Mouse (Mus musculus) forebrain, embryonic 16.5 days (tissue): ENCODE results near the gene Rbm7. TPM values are rescaled to one million over a fixed set of nuclear protein-coding genes. Genes with fewer than 3 reads are reported as not detected.
"Not testable (repeated sequence)": the region's sequence is repeated elsewhere in the genome, so short reads cannot be mapped to it uniquely, and the experiment has no call there.

Source experiments
- ATAC-seq: fragments of 200-750 bp; cut with Nextera tagmentation; 2 replicates; pipeline ENCODE4 v1.8.0; 2017; ENCODE audit warnings: mild to moderate bottlenecking, moderate library complexity
- H3K27ac ChIP-seq: fragments of 300-500 bp; sonication (generic); 2 replicates; pipeline ENCODE4 v1.5.1; 2014; ENCODE audit warnings: low read length, control low read depth
- H3K27me3 ChIP-seq: fragments of 300-500 bp; sonication (generic); replicated peaks from 2 replicates; pipeline ENCODE4 v1.6.1; 2014; ENCODE audit warnings: low read length; ENCODE audit not compliant: control insufficient read depth, insufficient read depth
- H3K36me3 ChIP-seq: fragments of 300-500 bp; sonication (generic); 2 replicates; pipeline ENCODE4 v1.6.1; 2014; ENCODE audit not compliant: control insufficient read depth, insufficient read depth
- H3K4me1 ChIP-seq: fragments of 300-500 bp; sonication (generic); replicated peaks from 2 replicates; pipeline ENCODE4 v1.6.1; 2014; ENCODE audit warnings: low read length; ENCODE audit not compliant: control insufficient read depth, insufficient read depth
- H3K4me2 ChIP-seq: fragments of 300-500 bp; sonication (generic); 2 replicates; pipeline ENCODE4 v1.6.1; 2014; ENCODE audit warnings: mild to moderate bottlenecking, low read length, control low read depth
- H3K4me3 ChIP-seq: fragments of 300-500 bp; sonication (generic); replicated peaks from 2 replicates; pipeline ENCODE4 v1.5.1; 2014; ENCODE audit warnings: mild to moderate bottlenecking, low read length, control low read depth
- H3K9ac ChIP-seq: fragments of 300-500 bp; sonication (generic); replicated peaks from 2 replicates; pipeline ENCODE4 v1.6.1; 2014; ENCODE audit warnings: low read depth, low read length, control low read depth
- H3K9me3 ChIP-seq: fragments of 300-500 bp; sonication (generic); 2 replicates; pipeline ENCODE4 v1.6.1; 2016; ENCODE audit warnings: low read length; ENCODE audit not compliant: control insufficient read depth
- WGBS: fragments of 180-500 bp; shearing (Covaris S2); extraction: QIAGEN DNeasy Blood & Tissue Kit; methylation state at CpG from one replicate; pipeline ENCODE4 v1.1.7; 2014; 5-methylcytosine and 5-hydroxymethylcytosine counted together
- polyA plus RNA-seq: library from polyadenylated mRNA; unstranded; fragments of >200 nt; fragmentation: Nextera tagmentation; extraction: Ambion mirVana; gene quantifications from 2 replicates; pipeline ENCODE4 v1.2.1, GENCODE M21; 2015

The Rbm7 gene
- polyA plus RNA-seq, 1 experiment from 2014 or later, result 95.5 TPM

DNA sequence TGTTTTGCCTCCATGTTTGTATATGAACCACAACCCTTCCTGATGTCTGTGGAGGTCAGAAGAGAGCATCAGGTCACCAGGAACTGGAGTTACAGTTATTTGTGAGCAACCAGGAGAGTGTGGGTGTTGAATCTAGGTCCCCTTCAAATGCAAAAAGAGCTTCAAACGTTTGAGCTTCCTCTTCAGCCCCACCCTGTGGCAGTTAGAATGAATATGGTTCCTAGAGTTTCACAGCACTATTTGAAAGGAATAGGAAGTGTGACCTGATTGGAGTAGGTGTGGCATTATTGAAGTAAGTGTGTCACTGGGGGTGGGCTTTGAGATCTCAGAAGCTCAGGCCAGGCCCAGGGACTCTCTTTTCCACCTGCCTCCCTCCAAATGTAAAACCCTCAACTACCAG is 30.5 kb upstream of the Rbm7 start:
- H3K27ac ChIP-seq, result no peak overlapping the region

DNA sequence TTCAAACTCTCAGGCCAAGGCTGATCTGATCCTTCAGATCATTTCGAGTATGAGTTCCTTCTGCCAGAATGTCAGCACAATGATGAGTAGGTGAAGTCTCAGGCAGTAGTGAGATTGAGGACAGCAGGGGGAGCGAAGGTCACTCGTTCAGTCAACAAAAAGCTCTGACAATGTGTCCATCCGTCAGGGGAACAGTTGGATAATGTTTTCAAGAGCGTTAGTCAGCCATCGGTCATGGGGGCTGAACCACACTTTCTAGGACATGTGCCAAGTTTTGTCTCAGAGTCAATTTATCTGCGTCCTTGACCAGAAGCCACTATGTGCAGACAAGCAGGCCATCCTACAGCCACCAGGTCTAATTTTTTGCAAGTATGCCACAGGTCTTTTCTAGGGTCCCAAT is 25.3 kb upstream of the Rbm7 start:
- not testable (repeated sequence) for H3K4me2 ChIP-seq, ATAC-seq
- WGBS, result no CpG with 5 or more reads among the region's 7 CpGs

More for the DNA sequence above, 30.5 kb upstream of the Rbm7 start:
- no peak overlapping the region for H3K4me3 ChIP-seq
- no peak overlapping the region for H3K9ac ChIP-seq
- H3K4me2 ChIP-seq, result no peak overlapping the region
- no peaks in the 10 kb centered on the region for H3K9me3 ChIP-seq
- 6% methylated on average over 1 of the region's 1 CpGs for WGBS
- no peaks in the 10 kb centered on the region for H3K36me3 ChIP-seq
- no peaks in the 10 kb centered on the region for H3K4me1 ChIP-seq
- no peak for ATAC-seq
- no peaks in the 10 kb centered on the region for H3K27me3 ChIP-seq

DNA sequence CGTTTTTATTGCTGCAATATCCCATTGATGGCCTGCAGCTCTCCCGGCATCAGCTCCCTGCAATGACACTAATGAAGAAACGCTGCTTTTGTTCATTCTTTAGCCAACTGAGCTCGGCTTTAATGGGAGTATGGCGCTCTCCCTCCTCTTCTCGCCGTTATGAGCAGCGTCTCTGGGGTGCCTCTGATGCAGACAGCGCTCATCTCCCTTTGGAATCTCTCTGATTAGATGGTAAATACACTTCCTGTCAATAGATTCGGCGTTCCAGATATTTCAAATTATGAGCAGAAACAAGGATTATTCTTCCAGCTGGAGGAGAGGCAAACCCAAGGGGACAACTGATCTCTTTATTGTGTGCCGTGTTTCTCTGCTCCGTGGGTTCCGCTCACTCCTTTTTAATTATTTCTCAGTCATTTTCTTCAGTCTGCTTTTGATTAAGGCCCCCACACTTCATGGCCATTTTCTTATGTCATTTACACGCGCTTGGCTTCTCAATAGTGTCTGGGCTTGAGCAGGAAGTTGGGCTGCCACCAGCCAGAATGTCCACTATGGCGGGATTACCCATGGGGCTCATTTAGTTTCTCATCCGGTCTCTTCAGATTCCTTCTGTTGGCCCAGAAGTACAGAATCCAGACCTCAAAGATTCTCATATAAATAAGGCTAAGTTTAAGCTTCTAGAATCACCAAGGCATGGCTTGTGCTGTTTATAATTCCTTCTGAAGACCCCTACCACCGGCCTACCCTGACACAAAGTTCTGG is 22.5 kb upstream of the Rbm7 start:
- no peaks in the 10 kb centered on the region for H3K36me3 ChIP-seq
- 18% methylated on average over 19 of the region's 19 CpGs for WGBS
- H3K4me3 ChIP-seq, result peak overlapping the region; percentile 30
- H3K9me3 ChIP-seq, result no peaks in the 10 kb centered on the region
- peaks cover 12% of the 10 kb centered on the region for H3K4me1 ChIP-seq
- peak overlapping the region; percentile 85 for H3K27ac ChIP-seq
- peak; percentile 85 for ATAC-seq
- H3K9ac ChIP-seq, result peak overlapping the region; percentile 58
- H3K27me3 ChIP-seq, result no peaks in the 10 kb centered on the region
- peak overlapping the region; percentile 53 for H3K4me2 ChIP-seq

More for the DNA sequence above, 25.3 kb upstream of the Rbm7 start:
- peaks cover 12% of the 10 kb centered on the region for H3K4me1 ChIP-seq
- not testable (repeated sequence) for H3K27ac ChIP-seq, H3K9me3 ChIP-seq, H3K27me3 ChIP-seq, H3K9ac ChIP-seq, H3K36me3 ChIP-seq, H3K4me3 ChIP-seq

DNA sequence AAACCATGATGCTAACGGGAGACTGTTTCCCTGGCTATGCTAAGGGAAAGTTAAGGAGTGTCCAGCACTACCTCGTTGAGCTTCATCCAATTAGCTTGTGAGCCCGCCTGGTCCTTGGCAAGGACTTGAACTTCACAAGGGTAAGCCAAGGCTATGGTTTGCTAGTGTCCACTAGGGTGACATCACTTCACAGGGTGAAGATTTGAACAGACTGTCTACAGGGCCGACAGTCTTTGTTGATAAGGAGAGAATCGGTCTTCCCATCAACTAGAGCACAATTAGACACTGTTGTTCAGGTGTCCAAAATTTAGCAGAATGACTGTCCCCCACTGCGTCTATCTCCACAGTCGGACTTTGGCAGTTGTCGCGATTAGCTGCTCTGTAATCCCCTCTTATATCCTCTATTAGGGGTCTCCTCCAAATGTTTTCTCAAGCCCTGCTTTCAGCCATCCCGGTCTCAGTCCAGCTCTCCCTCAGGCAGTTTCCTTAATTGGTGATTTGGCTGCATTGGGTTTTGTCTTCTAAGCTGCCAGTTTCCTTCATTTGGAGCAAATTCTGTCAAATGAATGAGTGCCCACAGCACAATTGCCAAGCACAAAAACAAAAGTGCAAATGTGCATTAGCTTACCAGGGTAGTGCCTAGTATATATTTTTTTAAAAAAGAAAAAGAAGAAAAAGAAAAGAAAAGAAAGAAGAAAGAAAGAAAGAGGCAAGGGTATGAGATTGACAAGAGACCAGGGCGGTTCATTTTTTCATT is 21.7 kb upstream of the Rbm7 start:
- Histone ChIP-seq H3K36me3 (no peaks in the 10 kb centered on the region), H3K27ac (peak overlapping the region; percentile 85), H3K9ac (peak overlapping the region; percentile 58), H3K9me3 (no peaks in the 10 kb centered on the region), H3K4me3 (peak overlapping the region; percentile 30), H3K4me2 (peak overlapping the region; percentile 53), H3K4me1 (peaks cover 12% of the 10 kb centered on the region), H3K27me3 (no peaks in the 10 kb centered on the region)
- WGBS, result 11% methylated on average over 11 of the region's 11 CpGs
- peak; percentile 92 for ATAC-seq

DNA sequence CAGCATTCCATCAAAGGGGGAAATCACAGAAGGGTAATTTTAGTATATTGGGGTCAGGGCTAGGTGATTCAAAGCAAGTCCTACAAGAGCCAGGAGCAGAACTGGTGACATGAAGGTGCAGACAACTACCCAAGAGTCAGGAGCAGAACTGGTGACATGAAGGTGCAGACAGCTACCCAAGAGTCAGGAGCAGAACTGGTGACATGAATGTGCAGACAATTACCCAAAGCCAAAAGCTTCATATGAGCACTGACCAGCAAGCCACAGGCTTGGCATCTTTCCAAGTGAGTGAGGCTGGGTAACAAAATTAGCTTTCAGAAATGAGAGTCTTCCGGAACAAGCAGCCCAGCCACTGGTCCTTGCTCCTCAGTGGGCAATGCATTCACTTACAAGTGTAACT is 20.2 kb upstream of the Rbm7 start:
- WGBS, result 53% methylated on average over 1 of the region's 1 CpGs
- Histone ChIP-seq H3K27ac (no peak overlapping the region), H3K4me3 (no peak overlapping the region), H3K9ac (no peak overlapping the region), H3K4me2 (no peak overlapping the region), H3K27me3 (no peaks in the 10 kb centered on the region), H3K36me3 (no peaks in the 10 kb centered on the region), H3K4me1 (peaks cover 12% of the 10 kb centered on the region), H3K9me3 (no peaks in the 10 kb centered on the region)
- ATAC-seq, result no peak

DNA sequence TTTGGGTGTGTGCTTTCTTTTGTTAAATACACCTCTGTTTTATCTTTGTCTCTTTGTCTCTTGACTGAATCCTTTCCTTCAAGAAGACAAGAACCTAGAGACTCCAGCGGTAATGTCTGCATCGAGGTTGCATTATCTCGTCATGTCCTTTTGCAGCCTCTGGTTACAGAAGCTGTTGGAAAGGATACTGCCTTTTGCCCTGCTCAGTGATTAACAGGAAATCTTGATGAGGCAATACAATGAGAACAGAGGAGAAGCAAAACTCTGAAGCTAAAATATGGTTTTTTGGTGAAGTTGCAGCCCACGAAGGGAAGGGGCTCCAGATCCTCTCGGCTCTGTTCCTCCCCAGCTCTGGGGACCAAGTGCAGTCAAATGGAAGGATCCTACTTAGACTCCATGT is 15.0 kb upstream of the Rbm7 start:
- Histone ChIP-seq H3K4me2 (no peak overlapping the region), H3K27ac (no peak overlapping the region), H3K9ac (no peak overlapping the region), H3K4me3 (no peak overlapping the region), H3K4me1 (0 out of 2 replicates have a peak, but pooled peaks cover 3% of the 10 kb centered on the region), H3K9me3 (no peaks in the 10 kb centered on the region), H3K27me3 (no peaks in the 10 kb centered on the region), H3K36me3 (no peaks in the 10 kb centered on the region)
- ATAC-seq, result no peak
- 81% methylated on average over 5 of the region's 5 CpGs for WGBS

DNA sequence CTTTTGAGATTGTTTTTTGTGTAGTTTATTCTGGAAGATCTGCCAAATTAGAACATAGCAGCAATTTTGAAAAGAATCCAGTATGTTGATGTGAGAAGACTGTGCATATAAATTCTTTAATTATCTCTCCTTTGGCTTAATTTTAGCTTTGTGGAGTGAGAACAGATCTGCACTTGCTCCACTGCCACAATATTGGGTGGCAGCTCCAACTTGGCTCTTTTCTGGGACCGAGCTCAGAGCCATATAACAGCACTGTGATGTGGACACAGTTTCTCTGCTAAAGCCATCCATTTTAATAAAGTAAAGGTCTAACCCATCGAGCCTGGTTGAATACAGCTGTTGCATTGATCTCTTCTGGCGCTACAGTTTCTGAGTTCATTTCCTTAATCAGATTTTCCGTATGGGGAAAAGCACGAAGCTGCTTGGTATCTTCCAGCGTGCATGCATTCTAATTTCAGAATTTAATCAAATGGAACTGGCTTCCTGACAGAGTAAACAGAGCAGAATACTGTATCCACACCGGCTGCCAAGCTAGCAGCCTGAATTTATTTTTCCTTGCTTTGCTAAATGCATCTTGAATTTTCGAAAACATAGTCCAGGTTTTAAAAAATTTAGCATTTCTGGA is 9.8 kb upstream of the Rbm7 start:
- 0 out of 2 replicates have a peak, but pooled peaks cover 7% of the 10 kb centered on the region for H3K4me1 ChIP-seq
- H3K4me2 ChIP-seq, result 0 out of 2 replicates have a peak overlapping the region, but pooled peaks have one; percentile 1
- no peak overlapping the region for H3K9ac ChIP-seq
- H3K27ac ChIP-seq, result peak overlapping the region; percentile 60
- WGBS, result 54% methylated on average over 8 of the region's 8 CpGs
- H3K4me3 ChIP-seq, result no peak overlapping the region
- H3K27me3 ChIP-seq, result no peaks in the 10 kb centered on the region
- no peaks in the 10 kb centered on the region for H3K36me3 ChIP-seq
- peak; percentile 72 for ATAC-seq
- no peaks in the 10 kb centered on the region for H3K9me3 ChIP-seq

DNA sequence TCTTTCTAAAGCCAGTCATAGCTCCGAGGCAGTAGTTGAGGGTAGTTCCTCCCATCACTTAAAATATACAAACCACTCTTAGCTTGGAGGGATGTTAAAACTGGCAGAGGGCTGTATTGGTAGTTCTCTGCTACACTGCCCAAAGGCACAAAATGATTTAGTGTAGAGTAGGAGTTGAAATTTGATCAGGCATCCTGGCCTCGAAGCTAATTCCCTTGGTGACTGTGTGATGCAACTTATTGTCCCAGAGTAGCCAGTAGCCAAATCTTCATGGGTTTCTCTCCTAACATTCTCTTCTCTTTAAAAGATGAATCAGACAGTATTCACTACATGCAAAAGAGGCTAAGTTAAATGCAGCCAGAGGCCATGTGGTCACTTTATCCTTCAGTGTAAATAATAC is 7.9 kb upstream of the Rbm7 start:
- WGBS, result 82% methylated on average over 2 of the region's 2 CpGs
- Histone ChIP-seq H3K4me3 (no peak overlapping the region), H3K4me2 (no peak overlapping the region), H3K9me3 (no peaks in the 10 kb centered on the region), H3K9ac (no peak overlapping the region), H3K4me1 (0 out of 2 replicates have a peak, but pooled peaks cover 7% of the 10 kb centered on the region), H3K36me3 (no peaks in the 10 kb centered on the region), H3K27ac (no peak overlapping the region), H3K27me3 (no peaks in the 10 kb centered on the region)
- no peak for ATAC-seq

DNA sequence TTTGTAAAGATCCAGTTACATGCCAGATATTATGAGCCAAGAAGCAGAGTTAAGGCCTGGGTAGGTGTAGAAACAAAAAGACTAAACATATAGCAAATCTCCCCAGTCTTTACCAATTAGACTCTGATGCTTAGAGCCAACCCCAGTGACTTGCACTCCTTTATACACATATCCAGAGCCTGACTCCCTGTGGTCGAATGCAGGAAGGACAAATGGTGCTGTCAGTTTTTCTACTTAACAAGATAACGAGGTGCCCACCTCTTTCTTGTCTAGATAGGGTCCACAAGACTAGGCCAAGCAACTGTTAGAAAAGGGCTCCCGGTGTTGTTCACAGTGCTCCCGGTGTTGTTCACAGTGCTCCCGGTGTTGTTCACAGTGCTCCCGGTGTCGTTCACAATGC is 6.1 kb upstream of the Rbm7 start:
- peaks cover 8% of the 10 kb centered on the region for H3K4me1 ChIP-seq
- no peak for ATAC-seq
- H3K4me3 ChIP-seq, result no peak overlapping the region
- 78% methylated on average over 7 of the region's 7 CpGs for WGBS
- H3K9me3 ChIP-seq, result no peaks in the 10 kb centered on the region
- H3K27me3 ChIP-seq, result no peaks in the 10 kb centered on the region
- H3K36me3 ChIP-seq, result no peaks in the 10 kb centered on the region
- H3K27ac ChIP-seq, result no peak overlapping the region
- no peak overlapping the region for H3K9ac ChIP-seq
- no peak overlapping the region for H3K4me2 ChIP-seq
